Mouse (Mus musculus): ENCODE data around the gene Lsm14b. TPM values are rescaled to one million over a fixed set of nuclear protein-coding genes. Genes with fewer than 3 reads are reported as not detected.

Lsm14b gene
- polyA plus RNA-seq, 1 experiment from 2014 or later = 5.5 TPM

- Histone ChIP-seq H3K9ac (no peak overlapping the region), H3K9me3 (replicated peaks) (no peaks in the 10 kb centered on the region), H3K27me3 (no peaks in the 10 kb centered on the region), H3K4me2 (peak overlapping the region; percentile 98; the same call in 1 of the 2 replicates), H3K4me3 (peak overlapping the region; percentile 99), H3K27ac (no peak overlapping the region), H3K4me1 (replicated peaks) (peaks cover 32% of the 10 kb centered on the region), H3K36me3 (peaks cover 41% of the 10 kb centered on the region)
- no peak for ATAC-seq (replicated peaks; ENCODE audit: insufficient number of reproducible peaks, insufficient read depth, low FRiP score, low read depth)
- WGBS = 38% methylated on average over 6 of the region's 6 CpGs
Observed at GRCm38 (mm10) chr2:180040406-180040805, 15.6 kb downstream of the Lsm14b start.

DNA sequence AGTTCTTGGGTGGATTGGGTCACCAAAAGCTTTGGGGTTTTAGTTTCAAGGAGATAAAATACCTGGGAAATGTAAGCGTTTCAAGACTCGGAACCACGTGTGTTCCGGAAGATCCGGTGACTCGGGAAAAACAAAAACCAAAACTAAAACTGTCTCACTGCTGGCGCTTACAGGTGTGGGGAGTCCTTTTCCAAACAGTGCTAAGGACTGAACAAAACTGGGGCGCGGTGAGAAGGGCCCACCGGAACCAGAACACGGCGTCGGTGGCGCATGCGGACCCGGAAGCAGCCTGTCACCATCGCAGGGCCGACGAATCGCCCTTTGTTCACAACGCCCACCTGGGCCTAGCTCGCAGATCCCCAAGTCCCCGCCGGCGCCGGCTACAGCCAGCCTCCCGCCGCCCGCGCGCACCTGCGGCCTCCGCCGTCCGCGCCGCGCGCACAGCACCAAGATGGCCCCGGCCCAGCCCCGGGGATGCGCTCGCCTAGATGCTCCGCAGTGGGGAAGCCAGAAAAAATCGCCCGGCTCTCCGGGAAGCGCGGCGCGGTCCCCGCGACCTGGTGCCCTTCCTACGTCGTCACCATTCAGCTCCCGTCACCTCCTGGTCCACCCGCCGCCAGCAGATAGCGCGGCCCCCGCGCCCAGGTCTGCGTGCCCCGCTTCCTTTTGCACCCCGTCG lies 16.9 kb downstream of the Lsm14b start:
- Histone ChIP-seq H3K27me3 (no peaks in the 10 kb centered on the region), H3K36me3 (peaks cover 28% of the 10 kb centered on the region), H3K4me2 (peak overlapping the region; percentile 98), H3K9ac (peak overlapping the region; percentile 85), H3K9me3 (replicated peaks) (no peaks in the 10 kb centered on the region), H3K4me3 (peak overlapping the region; percentile 99), H3K4me1 (replicated peaks) (peaks cover 32% of the 10 kb centered on the region), H3K27ac (peak overlapping the region; percentile 94)
- under 1% methylated on average over 66 of the region's 66 CpGs for WGBS
- peak; percentile 44 for ATAC-seq (replicated peaks; ENCODE audit: insufficient number of reproducible peaks, insufficient read depth, low FRiP score, low read depth)

DNA sequence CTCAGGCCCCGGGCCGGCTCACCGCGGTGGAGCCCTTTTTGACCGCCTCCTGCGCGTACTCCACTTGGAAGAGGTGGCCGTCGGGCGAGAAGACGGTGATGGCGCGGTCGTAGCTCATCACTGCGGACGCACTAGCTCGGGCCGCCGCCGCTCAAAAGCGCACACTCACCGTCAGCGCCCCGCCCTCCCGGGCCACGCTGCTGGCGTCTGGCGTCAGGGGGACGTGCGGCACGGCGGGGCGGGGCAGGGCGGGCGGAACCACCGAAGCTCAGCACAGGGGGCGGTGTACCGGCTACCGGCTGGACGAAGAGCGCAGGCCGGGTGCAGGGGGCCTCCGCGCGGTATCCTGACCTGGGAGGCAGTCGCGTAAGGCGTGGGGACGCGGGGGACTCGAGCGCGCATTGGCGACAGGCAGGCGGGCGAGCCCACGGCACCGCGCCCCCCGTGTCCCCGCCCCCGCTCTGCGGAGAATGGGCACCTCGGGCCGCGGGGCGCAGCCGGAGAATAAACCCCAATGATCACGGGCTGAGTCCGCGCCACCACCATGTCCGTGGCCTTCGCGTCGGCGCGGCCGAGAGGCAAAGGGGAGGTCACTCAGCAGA lies 17.6 kb downstream of the Lsm14b start, which contains the start of the genes Psma7 and Ss18l1:
TSS of gene Psma7 (minus strand) at position 178 of the 602 bp plus-strand sequence.
TSS of gene Ss18l1 (plus strand) at position 254 of the 602 bp plus-strand sequence.
- Histone ChIP-seq H3K27ac (peak within 1 kb of the TSS; percentile 94), H3K4me3 (peak within 1 kb of the TSS; percentile 99), H3K36me3 (peaks cover 21% of the 10 kb centered on the region), H3K9ac (peak within 1 kb of the TSS; percentile 85), H3K4me1 (replicated peaks) (peaks cover 32% of the 10 kb centered on the region), H3K9me3 (replicated peaks) (no peaks in the 10 kb centered on the region), H3K4me2 (peak within 1 kb of the TSS; percentile 98), H3K27me3 (no peaks in the 10 kb centered on the region)
- peak; percentile 94 for ATAC-seq (replicated peaks; ENCODE audit: insufficient number of reproducible peaks, insufficient read depth, low FRiP score, low read depth)
- WGBS = under 1% methylated on average over 78 of the region's 78 CpGs

GRCm38 (mm10) chr2:180042858-180043515 lies 18.2 kb downstream of the Lsm14b start:
- Histone ChIP-seq H3K9ac (peak overlapping the region; percentile 85), H3K27ac (peak overlapping the region; percentile 94), H3K4me3 (peak overlapping the region; percentile 99), H3K4me2 (peak overlapping the region; percentile 98), H3K36me3 (peaks cover 15% of the 10 kb centered on the region), H3K27me3 (no peaks in the 10 kb centered on the region), H3K4me1 (replicated peaks) (peaks cover 32% of the 10 kb centered on the region), H3K9me3 (replicated peaks) (no peaks in the 10 kb centered on the region)
- WGBS = under 1% methylated on average over 63 of the region's 66 CpGs
- peak; percentile 44 for ATAC-seq (replicated peaks; ENCODE audit: insufficient number of reproducible peaks, insufficient read depth, low FRiP score, low read depth)

DNA sequence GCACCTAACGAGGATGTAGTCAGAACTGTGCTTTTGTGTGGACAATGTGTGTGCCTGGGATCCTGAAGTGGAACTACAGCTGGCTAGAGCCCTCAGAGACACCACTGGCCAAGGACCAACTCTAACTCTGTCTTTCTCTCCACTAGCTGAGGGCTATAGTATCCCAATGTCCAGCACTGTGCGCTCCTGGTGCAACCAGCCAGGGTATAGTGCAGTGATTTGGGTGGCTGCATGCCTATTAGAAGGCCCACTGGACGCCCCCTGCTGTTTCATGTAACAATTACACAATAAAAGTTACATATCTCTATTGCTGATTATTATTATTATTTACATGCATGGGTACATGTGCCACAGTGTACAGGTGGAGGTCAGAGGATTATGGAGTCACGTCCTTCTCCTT lies 20.5 kb downstream of the Lsm14b start:
- H3K4me2 ChIP-seq = no peak overlapping the region
- H3K4me3 ChIP-seq = no peak overlapping the region
- no peak overlapping the region for H3K9ac ChIP-seq
- H3K9me3 ChIP-seq (replicated peaks) = no peaks in the 10 kb centered on the region
- no peaks in the 10 kb centered on the region for H3K27me3 ChIP-seq
- 44% methylated on average over 4 of the region's 4 CpGs for WGBS
- no peak overlapping the region for H3K27ac ChIP-seq
- ATAC-seq (replicated peaks; ENCODE audit: insufficient number of reproducible peaks, insufficient read depth, low FRiP score, low read depth) = no peak
- H3K4me1 ChIP-seq (replicated peaks) = peaks cover 27% of the 10 kb centered on the region
- no peaks in the 10 kb centered on the region for H3K36me3 ChIP-seq

DNA sequence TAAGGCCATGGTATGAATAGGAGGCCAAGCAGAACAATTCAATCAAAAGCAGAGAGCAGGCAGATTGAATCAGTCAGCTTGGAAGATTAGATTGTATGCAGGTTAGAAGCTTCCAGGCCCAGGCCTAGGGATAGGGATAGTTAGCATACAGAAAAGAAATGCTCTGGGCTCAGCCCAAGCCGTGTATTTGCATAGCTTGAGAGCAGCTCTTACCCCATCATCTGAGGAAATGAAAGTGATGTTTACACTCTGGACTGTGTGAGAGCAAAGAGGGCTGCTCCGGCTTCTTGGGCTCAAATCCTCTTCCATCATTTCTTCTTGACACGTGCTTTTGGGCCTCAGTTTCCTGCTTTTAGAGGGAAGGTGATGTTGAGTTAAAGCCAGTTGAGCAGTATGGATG lies 22.8 kb downstream of the Lsm14b start:
- H3K36me3 ChIP-seq = no peaks in the 10 kb centered on the region; the same call in 1 of the 2 replicates
- H3K4me2 ChIP-seq = no peak overlapping the region
- H3K27ac ChIP-seq = no peak overlapping the region
- H3K9ac ChIP-seq = no peak overlapping the region
- peaks cover 18% of the 10 kb centered on the region for H3K4me1 ChIP-seq (replicated peaks)
- no peaks in the 10 kb centered on the region for H3K27me3 ChIP-seq
- no peak overlapping the region for H3K4me3 ChIP-seq
- WGBS = 85% methylated on average over 3 of the region's 3 CpGs
- H3K9me3 ChIP-seq (replicated peaks) = no peaks in the 10 kb centered on the region
- no peak for ATAC-seq (replicated peaks; ENCODE audit: insufficient number of reproducible peaks, insufficient read depth, low FRiP score, low read depth)

DNA sequence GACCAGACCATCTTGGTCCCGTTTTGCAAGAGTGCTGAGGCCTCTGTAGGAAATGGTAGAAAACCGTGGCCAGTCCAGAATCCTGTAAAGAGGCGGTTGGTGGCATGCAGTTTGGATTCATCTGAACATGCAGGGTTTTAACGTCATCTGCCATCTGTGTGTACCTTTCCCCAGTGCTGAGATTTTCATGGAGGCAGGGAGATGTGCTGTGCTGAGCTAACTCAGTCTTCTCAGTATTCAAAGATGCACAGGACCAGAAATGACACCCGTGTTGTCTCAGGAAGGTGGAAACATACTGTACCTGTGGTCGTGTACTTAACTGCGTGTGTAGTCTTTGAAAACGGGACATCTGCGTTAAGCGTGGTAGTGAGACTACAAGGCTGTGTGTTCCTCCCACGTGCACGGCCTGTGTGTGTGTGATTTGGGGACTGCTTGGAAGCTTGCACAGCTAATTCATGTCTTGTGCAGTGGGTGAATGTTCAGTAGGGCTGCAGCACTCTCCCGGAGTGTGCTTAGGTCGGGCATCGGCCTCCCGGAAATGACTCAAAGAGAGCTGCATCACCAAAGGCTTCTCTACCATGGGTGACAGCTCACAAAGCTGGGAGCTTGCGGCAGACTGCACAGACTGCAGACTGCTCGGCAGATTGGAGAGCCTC lies 23.3 kb downstream of the Lsm14b start:
- H3K4me3 ChIP-seq = no peak overlapping the region
- no peak overlapping the region for H3K27ac ChIP-seq
- peaks cover under 1% of the 10 kb centered on the region; the same call in 1 of the 2 replicates for H3K36me3 ChIP-seq
- no peak overlapping the region for H3K9ac ChIP-seq
- peaks cover 17% of the 10 kb centered on the region for H3K4me1 ChIP-seq (replicated peaks)
- no peaks in the 10 kb centered on the region for H3K27me3 ChIP-seq
- 91% methylated on average over 18 of the region's 18 CpGs for WGBS
- H3K4me2 ChIP-seq = no peak overlapping the region
- no peak for ATAC-seq (replicated peaks; ENCODE audit: insufficient number of reproducible peaks, insufficient read depth, low FRiP score, low read depth)
- no peaks in the 10 kb centered on the region for H3K9me3 ChIP-seq (replicated peaks)

DNA sequence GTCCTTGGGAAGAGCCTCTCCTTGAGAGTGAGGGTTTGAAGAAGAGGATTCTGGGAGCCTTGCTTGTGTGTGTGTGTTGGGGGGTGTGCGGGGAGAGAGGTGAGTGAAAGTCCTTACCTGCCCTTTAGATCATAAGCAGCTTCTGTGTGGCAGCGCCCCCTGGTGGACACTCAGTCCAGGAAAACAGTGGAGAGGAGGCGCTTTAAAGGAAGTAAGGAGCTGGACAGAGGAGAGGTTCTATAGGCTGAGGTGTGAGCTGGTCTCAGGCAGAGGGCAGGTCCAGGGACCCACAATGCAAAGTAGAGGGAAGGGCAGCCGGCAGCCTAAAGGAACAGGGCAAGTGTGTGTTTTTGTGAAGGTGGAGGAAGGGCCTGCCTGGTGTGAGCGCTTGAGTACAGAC lies 26.2 kb downstream of the Lsm14b start:
- Histone ChIP-seq H3K9me3 (replicated peaks) (no peaks in the 10 kb centered on the region), H3K4me1 (replicated peaks) (0 out of 2 replicates have a peak, but pooled peaks cover 3% of the 10 kb centered on the region), H3K27me3 (no peaks in the 10 kb centered on the region), H3K9ac (no peak overlapping the region), H3K4me3 (no peak overlapping the region), H3K27ac (no peak overlapping the region), H3K4me2 (no peak overlapping the region), H3K36me3 (peaks cover 20% of the 10 kb centered on the region)
- no peak for ATAC-seq (replicated peaks; ENCODE audit: insufficient number of reproducible peaks, insufficient read depth, low FRiP score, low read depth)
- 22% methylated on average over 5 of the region's 5 CpGs for WGBS

DNA sequence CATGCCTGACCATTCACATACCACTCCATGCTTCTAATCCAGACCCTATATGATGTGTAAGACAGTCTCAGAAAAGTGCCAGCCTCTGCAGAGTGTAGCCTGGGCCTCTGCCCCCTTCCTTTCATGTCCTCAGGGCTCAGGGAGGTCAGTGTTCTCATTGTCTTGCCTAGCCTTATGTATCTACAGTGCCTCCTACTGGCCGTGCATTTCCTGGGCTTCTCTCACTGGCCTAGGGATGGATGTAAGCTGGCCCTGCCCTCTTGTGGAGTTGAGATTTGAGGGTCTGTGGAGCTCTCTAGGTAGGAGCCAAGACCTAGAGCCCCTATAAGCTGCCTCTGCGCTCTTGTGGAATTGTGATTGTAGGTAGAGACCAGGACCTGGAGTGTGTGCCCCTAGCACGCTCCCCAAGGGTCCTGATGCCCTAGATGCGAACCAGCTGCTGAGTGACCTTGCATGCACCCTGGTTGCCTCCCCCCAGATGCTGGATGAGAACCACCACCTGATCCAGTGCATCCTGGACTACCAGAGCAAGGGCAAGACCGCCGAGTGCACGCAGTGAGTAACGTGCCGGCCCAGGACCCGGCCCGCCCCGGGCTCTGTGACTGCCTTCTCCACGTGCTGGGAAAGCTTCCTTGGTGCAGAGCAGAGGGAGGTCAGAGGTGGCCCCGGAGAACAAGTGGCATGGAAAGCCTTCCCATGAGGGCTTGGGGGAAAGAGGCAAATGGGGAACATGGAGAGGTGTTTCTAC lies 27.4 kb downstream of the Lsm14b start:
- H3K27ac ChIP-seq = no peak overlapping the region
- ATAC-seq (replicated peaks; ENCODE audit: insufficient number of reproducible peaks, insufficient read depth, low FRiP score, low read depth) = no peak
- 90% methylated on average over 14 of the region's 14 CpGs for WGBS

DNA sequence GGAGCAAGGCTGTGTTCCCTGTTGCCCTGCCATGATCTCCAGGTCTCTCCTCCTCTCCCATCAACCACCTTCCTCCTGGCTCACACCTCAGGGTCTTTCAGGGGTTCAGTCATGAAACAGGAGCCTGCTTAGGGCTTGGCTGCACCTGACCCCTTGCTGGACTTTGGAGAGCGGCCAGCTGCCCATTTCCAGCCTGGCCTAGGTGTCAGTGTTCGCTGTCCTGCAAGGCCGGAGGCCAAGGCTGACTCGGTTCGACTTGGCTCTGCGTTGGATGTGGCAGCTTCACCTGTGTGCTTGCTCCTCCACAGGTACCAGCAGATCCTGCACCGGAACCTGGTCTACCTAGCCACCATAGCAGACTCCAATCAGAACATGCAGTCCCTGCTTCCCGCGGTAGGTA lies 28.2 kb downstream of the Lsm14b start:
- no peak overlapping the region for H3K9ac ChIP-seq
- no peaks in the 10 kb centered on the region for H3K27me3 ChIP-seq
- H3K4me2 ChIP-seq = no peak overlapping the region
- H3K4me1 ChIP-seq (replicated peaks) = 0 out of 2 replicates have a peak, but pooled peaks cover 3% of the 10 kb centered on the region
- no peak overlapping the region for H3K27ac ChIP-seq
- H3K9me3 ChIP-seq (replicated peaks) = no peaks in the 10 kb centered on the region
- H3K4me3 ChIP-seq = no peak overlapping the region
- no peak for ATAC-seq (replicated peaks; ENCODE audit: insufficient number of reproducible peaks, insufficient read depth, low FRiP score, low read depth)
- peaks cover 38% of the 10 kb centered on the region for H3K36me3 ChIP-seq
- 94% methylated on average over 9 of the region's 9 CpGs for WGBS

More for the DNA sequence above, 27.4 kb downstream of the Lsm14b start:
- H3K4me2 ChIP-seq = no peak overlapping the region
- no peaks in the 10 kb centered on the region for H3K27me3 ChIP-seq
- no peak overlapping the region for H3K4me3 ChIP-seq
- H3K9me3 ChIP-seq (replicated peaks) = no peaks in the 10 kb centered on the region
- H3K36me3 ChIP-seq = peaks cover 32% of the 10 kb centered on the region
- H3K4me1 ChIP-seq (replicated peaks) = 0 out of 2 replicates have a peak, but pooled peaks cover 3% of the 10 kb centered on the region
- H3K9ac ChIP-seq = no peak overlapping the region

Data from heart, embryonic 15.5 days (tissue).